Mouse (Mus musculus): ENCODE measurements around the gene 1700025G04Rik. TPM values are rescaled to one million over a fixed set of nuclear protein-coding genes. Genes with fewer than 3 reads are reported as not detected.

1700025G04Rik gene
- polyA plus RNA-seq, 1 experiment from 2014 or later, result 20.6 TPM

DNA sequence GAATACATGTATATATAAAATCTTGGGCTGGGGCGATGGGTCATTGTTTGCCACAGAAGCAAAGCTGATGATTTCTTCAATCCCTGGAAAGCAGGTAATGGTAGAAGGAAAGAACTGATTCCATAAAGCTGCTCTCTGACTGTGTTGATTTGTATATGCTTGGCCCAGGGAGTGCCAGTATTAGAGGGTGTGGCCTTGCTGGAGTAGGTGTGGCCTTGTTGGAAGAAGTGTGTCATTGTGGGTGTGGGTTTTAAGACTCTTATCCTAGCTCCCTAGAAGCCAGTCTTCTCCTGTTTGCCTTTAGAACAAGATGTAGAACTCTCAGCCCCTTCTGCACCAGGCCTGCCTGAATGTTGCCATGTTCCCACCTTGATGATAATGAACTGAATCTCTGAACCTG lies 15.3 kb upstream of the 1700025G04Rik start:
- no peak overlapping the region for H3K27ac ChIP-seq (replicated peaks)
- no peak for DNase-seq (ENCODE audit: low spot score)
- H3K9ac ChIP-seq (ENCODE audit: low read length), result no peak overlapping the region
- ATAC-seq (ENCODE audit: low FRiP score, low TSS enrichment), result peak; percentile 85; the same call in 1 of the 2 replicates
- H3K4me3 ChIP-seq (ENCODE audit: low read depth, low read length), result no peak overlapping the region
- no peaks in the 10 kb centered on the region for H3K36me3 ChIP-seq (ENCODE audit: control insufficient read depth, insufficient read depth, low read length)
- no peaks in the 10 kb centered on the region for H3K4me1 ChIP-seq (replicated peaks; ENCODE audit: control insufficient read depth, insufficient read depth)
- no peak overlapping the region for H3K4me2 ChIP-seq (replicated peaks; ENCODE audit: low read depth)
- H3K27me3 ChIP-seq (ENCODE audit: control insufficient read depth, insufficient read depth, low read length), result no peaks in the 10 kb centered on the region
- 100% methylated on average over 1 of the region's 1 CpGs for WGBS
- H3K9me3 ChIP-seq (ENCODE audit: control insufficient read depth, low read length), result no peaks in the 10 kb centered on the region
- TF ChIP-seq EP300 (optimal IDR thresholded peaks at IDR 0.05) (no peak), CTCF (IDR thresholded peaks at IDR 0.05; ENCODE audit: low read depth) (no peak)

- no peak for TF ChIP-seq CTCF (IDR thresholded peaks at IDR 0.05; ENCODE audit: low read depth)
- TF ChIP-seq EP300 (optimal IDR thresholded peaks at IDR 0.05), result no peak
- Histone ChIP-seq H3K9me3 (ENCODE audit: control insufficient read depth, low read length) (no peaks in the 10 kb centered on the region), H3K9ac (ENCODE audit: low read length) (no peak overlapping the region), H3K4me2 (replicated peaks; ENCODE audit: low read depth) (no peak overlapping the region), H3K36me3 (ENCODE audit: control insufficient read depth, insufficient read depth, low read length) (no peaks in the 10 kb centered on the region), H3K27ac (replicated peaks) (no peak overlapping the region), H3K4me3 (ENCODE audit: low read depth, low read length) (no peak overlapping the region), H3K4me1 (replicated peaks; ENCODE audit: control insufficient read depth, insufficient read depth) (no peaks in the 10 kb centered on the region), H3K27me3 (ENCODE audit: control insufficient read depth, insufficient read depth, low read length) (no peaks in the 10 kb centered on the region)
- DNase-seq (ENCODE audit: low spot score) (no peak), ATAC-seq (ENCODE audit: low FRiP score, low TSS enrichment) (no peak)
- 35% methylated on average over 5 of the region's 5 CpGs for WGBS
Measured at GRCm38 (mm10) chr1:152101746-152102145, 11.8 kb upstream of the 1700025G04Rik start.

- no peaks in the 10 kb centered on the region for H3K27me3 ChIP-seq (ENCODE audit: control insufficient read depth, insufficient read depth, low read length)
- H3K9me3 ChIP-seq (ENCODE audit: control insufficient read depth, low read length), result no peaks in the 10 kb centered on the region
- WGBS, result 40% methylated on average over 3 of the region's 3 CpGs
- H3K36me3 ChIP-seq (ENCODE audit: control insufficient read depth, insufficient read depth, low read length), result no peaks in the 10 kb centered on the region
- no peak for TF ChIP-seq EP300 (optimal IDR thresholded peaks at IDR 0.05)
- no peak for TF ChIP-seq CTCF (IDR thresholded peaks at IDR 0.05; ENCODE audit: low read depth)
- no peak overlapping the region for H3K27ac ChIP-seq (replicated peaks)
- H3K4me2 ChIP-seq (replicated peaks; ENCODE audit: low read depth), result no peak overlapping the region
- no peak overlapping the region for H3K9ac ChIP-seq (ENCODE audit: low read length)
- no peak overlapping the region for H3K4me3 ChIP-seq (ENCODE audit: low read depth, low read length)
- no peaks in the 10 kb centered on the region for H3K4me1 ChIP-seq (replicated peaks; ENCODE audit: control insufficient read depth, insufficient read depth)
- no peak for DNase-seq (ENCODE audit: low spot score)
- ATAC-seq (ENCODE audit: low FRiP score, low TSS enrichment), result no peak
Measured at GRCm38 (mm10) chr1:152096045-152096444, 6.1 kb upstream of the 1700025G04Rik start.

- ATAC-seq (ENCODE audit: low FRiP score, low TSS enrichment) (peak; percentile 67), DNase-seq (ENCODE audit: low spot score) (no peak)
- H3K36me3 ChIP-seq (ENCODE audit: control insufficient read depth, insufficient read depth, low read length), result no peaks in the 10 kb centered on the region
- peaks cover 3% of the 10 kb centered on the region; the same call in 1 of the 2 replicates for H3K4me1 ChIP-seq (replicated peaks; ENCODE audit: control insufficient read depth, insufficient read depth)
- H3K4me3 ChIP-seq (ENCODE audit: low read depth, low read length), result peak overlapping the region; percentile 95
- no peaks in the 10 kb centered on the region for H3K9me3 ChIP-seq (ENCODE audit: control insufficient read depth, low read length)
- TF ChIP-seq CTCF (IDR thresholded peaks at IDR 0.05; ENCODE audit: low read depth) (no peak), EP300 (optimal IDR thresholded peaks at IDR 0.05) (no peak)
- peak overlapping the region; percentile 94 for H3K27ac ChIP-seq (replicated peaks)
- 5% methylated on average over 35 of the region's 36 CpGs for WGBS
- H3K4me2 ChIP-seq (replicated peaks; ENCODE audit: low read depth), result peak overlapping the region; percentile 91
- H3K9ac ChIP-seq (ENCODE audit: low read length), result peak overlapping the region; percentile 92
- H3K27me3 ChIP-seq (ENCODE audit: control insufficient read depth, insufficient read depth, low read length), result no peaks in the 10 kb centered on the region
Measured at GRCm38 (mm10) chr1:152090564-152091545, 930 bp upstream of the 1700025G04Rik start.

DNA sequence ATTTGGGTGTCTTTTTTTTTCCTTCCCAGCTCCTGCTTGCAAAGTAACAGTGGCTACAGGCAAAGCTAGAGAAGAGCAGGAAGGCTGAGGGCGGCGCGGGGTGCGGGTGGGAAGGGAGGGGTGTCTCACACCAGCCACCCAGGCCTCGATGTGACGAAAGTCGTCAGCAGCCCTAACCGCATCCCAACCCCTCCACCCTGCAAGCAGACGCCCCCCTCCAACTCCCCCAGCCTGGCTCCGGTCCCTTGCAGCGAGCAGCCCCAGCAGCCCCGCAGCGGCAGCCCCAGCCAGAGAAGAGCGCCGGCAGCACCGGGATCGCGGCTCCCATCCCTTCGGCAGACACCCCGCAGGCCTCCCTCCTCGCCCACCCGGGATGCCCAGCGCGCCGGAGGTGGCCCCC lies 399 bp downstream of the 1700025G04Rik start:
- ATAC-seq (ENCODE audit: low FRiP score, low TSS enrichment) (no peak; the same call in 1 of the 2 replicates), DNase-seq (ENCODE audit: low spot score) (peak; percentile 53)
- no peak for TF ChIP-seq EP300 (optimal IDR thresholded peaks at IDR 0.05)
- no peak for TF ChIP-seq CTCF (IDR thresholded peaks at IDR 0.05; ENCODE audit: low read depth)
- Histone ChIP-seq H3K4me1 (replicated peaks; ENCODE audit: control insufficient read depth, insufficient read depth) (peaks cover 11% of the 10 kb centered on the region; the same call in 1 of the 2 replicates), H3K4me3 (ENCODE audit: low read depth, low read length) (peak overlapping the region; percentile 95), H3K9me3 (ENCODE audit: control insufficient read depth, low read length) (no peaks in the 10 kb centered on the region), H3K27me3 (ENCODE audit: control insufficient read depth, insufficient read depth, low read length) (no peaks in the 10 kb centered on the region), H3K27ac (replicated peaks) (peak overlapping the region; percentile 94), H3K4me2 (replicated peaks; ENCODE audit: low read depth) (peak overlapping the region; percentile 91), H3K9ac (ENCODE audit: low read length) (peak overlapping the region; percentile 92), H3K36me3 (ENCODE audit: control insufficient read depth, insufficient read depth, low read length) (no peaks in the 10 kb centered on the region)
- WGBS, result under 1% methylated on average over 19 of the region's 25 CpGs
